Mouse (Mus musculus) thymus, postnatal 4 days (tissue): ENCODE results near the gene Ifi203.
"Not testable (repeated sequence)": the region's sequence is repeated elsewhere in the genome, so short reads cannot be mapped to it uniquely, and the experiment has no call there.

Source experiments
- DNase-seq: peaks from one replicate; pipeline ENCODE4 v3.0.0; 2021

Gene Ifi203

GRCm38 (mm10) chr1:173941924-173942779, at the start of gene Ifi203, which contains the start of gene Mndal:
Ifi203 (minus strand) TSS chr1:173942672.
Mndal (minus strand) TSS chr1:173942491.
- DNase-seq: peak; percentile 16

GRCm38 (mm10) chr1:173982694-173983305, 40.3 kb upstream of the Ifi203 start, which contains the start of gene Ifi202b:
Ifi202b (minus strand) TSS chr1:173982744.
- DNase-seq: not testable (repeated sequence)

GRCm38 (mm10) chr1:173981038-173981437, 38.6 kb upstream of the Ifi203 start:
- DNase-seq: not testable (repeated sequence)

GRCm38 (mm10) chr1:173977622-173978021, 35.1 kb upstream of the Ifi203 start:
- DNase-seq: no peak

GRCm38 (mm10) chr1:173973111-173973510, 30.6 kb upstream of the Ifi203 start:
- DNase-seq: no peak

DNA sequence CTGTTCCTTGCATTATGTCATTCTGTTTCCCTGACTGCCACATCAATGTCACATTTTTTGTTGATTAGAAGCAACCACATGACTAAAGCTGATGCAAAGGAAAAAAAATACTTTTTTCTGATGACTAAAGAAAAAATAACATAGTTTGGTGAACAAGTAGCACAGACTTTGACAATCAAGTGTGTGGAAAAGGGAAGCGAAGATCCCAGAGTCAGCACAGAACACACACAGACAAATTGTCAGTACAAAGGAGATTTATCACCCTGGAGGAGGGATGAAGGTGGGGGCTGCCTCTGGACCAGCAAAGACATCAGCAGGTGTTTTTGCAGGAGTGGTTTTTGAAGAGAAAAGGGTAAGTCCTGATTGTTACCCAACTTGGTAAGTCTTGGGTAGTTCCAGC, 19.0 kb upstream of the Ifi203 start:
- DNase-seq: not testable (repeated sequence)

GRCm38 (mm10) chr1:173959998-173960397, 17.5 kb upstream of the Ifi203 start:
- not testable (repeated sequence) for DNase-seq

DNA sequence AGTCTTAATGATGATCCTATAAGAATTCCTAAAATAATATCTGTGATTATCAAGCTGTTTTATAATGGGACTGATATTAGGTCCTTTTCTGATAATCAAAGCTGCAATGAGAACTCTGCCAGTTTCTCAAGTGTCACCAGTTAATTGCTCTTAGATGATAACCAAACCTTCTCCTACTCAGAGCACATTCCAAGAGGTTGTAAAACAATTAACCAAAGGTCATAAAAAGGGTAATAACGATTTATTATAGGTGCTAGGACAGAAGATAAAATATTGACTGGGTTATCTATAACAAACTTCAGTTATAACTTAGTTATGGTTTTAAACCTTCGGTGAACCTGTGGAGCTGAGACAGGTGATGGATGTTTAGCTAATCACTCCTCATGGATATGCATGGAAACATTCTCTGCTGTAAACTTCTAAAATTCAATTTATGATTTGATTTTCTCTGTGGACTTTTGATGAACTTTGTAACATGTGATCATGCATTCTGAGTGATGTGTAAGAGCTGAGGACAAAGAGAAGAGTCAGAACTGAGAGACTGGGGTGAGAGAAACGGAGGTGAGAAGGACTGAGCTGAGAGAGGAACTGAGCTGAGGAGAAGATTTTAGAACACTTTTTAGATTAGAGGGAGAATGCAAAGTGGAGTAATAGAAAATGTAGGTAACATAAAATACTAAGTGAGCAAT, 13.5 kb upstream of the Ifi203 start:
- DNase-seq: not testable (repeated sequence)

DNA sequence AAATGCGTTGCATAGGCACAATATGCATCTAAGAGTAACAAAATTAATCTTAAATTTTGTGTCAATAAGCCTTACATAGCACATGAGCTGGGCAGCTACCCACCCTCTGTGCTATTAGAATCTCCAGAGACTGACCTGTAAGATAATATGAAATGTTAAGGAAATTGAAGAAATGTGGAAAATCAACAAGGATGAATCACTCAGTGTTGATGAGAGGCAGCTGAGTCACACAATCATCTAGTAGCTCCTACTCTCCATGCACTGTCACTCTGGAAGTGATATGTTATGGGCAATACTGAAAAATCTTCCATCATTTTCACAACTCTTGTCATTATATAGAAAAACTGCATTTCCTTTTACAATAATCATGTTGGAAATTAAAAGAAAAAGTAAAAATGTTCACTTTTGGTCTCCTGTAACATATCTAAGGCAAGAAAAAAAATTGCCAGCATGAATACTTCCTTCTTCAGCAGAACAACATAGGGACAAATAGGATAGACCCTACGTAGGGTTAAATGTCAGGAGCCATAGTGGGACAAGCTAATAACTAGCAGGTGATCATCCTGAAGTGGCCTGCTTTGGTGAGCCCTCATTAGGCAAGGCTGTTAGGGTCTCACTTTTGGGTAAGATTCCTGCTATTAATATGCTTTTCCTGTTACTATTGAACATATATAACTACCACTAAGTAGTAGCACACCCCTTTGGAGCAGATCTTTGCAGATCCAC, 12.8 kb upstream of the Ifi203 start:
- DNase-seq: no peak

DNA sequence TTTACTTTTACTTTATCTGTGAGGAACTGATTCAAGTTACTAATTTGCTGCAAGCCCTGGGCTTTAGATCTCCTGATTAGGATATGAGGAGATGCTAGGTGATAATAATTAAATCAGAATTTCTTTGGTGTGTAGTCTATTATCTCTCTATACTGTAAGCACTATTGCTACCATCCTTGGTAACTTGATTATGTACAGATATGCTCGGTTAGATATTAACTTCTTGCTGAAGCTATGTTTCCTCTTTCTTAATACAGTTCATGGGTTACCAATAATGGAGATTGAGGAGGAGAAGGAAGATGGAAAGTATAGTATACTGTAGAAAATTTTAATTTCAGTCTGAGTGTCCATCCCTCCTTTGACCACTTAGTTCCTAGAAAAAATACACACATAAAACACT, 11.1 kb upstream of the Ifi203 start:
- DNase-seq: no peak

- DNase-seq: peak; percentile 13
Observed at GRCm38 (mm10) chr1:173949044-173949443, 6.6 kb upstream of the Ifi203 start.

GRCm38 (mm10) chr1:173942780-173943066, 251 bp upstream of the Ifi203 start:
- peak; percentile 28 for DNase-seq

DNA sequence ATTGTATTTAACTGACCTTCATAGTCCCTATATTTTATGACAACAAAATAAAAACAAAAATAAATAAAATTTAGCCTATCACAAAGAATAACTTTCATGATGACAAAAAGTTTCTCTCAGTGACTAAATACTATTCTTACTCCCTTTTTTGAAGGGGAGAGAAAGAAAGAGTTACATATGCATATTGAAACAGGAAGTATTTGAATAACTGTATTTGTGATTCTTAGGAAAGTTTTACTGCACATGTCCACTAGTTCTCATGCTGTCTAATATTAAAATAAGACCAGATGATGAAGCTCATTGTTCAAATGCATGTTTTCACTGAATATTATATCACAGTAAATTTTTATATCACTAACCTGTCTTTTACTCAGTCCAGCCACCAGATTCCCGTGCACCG, 950 bp downstream of the Ifi203 start:
- DNase-seq: not testable (repeated sequence)

DNA sequence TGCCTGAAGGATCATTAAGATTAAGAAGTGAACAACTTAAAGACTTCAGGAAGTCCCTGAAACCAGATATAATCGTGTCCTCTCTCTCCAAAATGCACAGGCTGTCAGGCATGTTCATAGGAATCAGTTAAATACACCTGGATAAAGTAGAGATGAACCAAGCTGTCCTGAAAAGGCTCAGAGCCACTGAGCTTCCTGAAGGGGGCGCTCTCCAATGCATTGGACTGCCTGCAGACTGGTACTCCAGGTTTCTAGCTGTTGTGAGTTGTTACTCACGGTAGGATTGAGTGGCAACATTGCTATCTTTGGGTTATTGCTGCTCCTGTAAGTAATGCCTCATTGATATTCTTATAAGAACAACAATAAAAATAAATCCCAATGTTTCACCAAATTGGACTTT, 23.2 kb downstream of the Ifi203 start:
- not testable (repeated sequence) for DNase-seq

- DNase-seq: no peak
Observed at GRCm38 (mm10) chr1:173914559-173914958, 27.9 kb downstream of the Ifi203 start.

DNA sequence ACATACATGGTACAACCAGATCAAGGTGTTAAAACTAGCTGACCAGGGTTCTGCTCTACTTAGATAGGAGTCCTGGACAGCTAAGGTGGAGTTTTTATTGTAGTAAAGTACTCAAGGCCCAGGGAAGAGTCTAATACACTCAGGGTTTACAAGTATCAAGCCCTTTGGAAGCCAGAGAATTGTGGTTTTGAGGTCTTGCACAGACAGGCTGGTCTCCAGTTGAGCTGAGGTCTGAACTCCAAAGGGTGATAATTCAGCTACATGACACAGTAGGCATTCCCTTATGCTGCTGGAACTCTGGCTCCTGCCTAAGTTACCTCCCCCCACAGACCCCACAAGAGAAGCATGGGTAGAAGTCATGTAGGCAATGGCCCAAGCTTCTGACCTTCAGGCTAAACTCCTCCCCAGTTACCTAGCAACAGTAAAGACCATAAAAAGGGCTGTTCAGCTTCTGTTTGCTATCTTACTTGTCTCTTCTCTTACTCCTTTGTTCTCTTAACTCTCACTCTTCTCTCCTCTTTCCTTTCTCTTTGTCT, 29.1 kb downstream of the Ifi203 start:
- DNase-seq: not testable (repeated sequence)

DNA sequence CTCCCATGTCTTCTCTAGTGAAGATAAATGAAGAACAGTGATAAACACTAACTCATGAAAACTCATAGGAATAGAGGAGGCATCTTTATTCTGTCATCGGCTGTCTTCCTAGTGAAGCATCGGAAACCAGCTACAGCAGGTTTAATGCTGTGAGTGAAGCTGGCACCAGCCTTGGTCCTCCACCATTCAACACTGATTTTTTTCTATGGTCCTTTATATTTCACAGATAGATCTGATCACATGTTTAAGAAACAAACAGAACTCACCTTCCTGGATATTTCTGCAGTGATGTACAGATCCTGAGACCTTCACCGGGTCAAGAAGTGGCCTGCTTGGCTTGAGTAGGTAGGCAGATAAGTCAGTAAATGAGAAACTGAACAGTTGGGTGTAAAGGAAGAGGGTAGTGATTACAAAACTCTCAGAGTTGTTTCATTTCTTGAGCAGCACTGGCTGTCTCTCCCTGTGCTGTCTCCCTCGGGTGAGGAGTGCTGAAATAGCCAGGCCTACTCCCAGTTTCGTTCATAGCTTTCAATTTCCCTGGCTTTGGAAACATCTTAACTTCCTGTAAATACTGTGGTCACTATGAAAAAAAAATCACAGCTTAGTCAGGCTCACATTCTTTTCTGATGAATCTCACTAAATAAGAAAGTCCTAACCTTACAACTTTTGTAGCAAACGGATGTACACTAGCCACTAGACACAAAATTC, 29.8 kb downstream of the Ifi203 start, which contains the start of gene Ifi211:
Gene Ifi211 (minus strand): TSS at position 499 of the 708 bp plus-strand sequence.
- not testable (repeated sequence) for DNase-seq

DNA sequence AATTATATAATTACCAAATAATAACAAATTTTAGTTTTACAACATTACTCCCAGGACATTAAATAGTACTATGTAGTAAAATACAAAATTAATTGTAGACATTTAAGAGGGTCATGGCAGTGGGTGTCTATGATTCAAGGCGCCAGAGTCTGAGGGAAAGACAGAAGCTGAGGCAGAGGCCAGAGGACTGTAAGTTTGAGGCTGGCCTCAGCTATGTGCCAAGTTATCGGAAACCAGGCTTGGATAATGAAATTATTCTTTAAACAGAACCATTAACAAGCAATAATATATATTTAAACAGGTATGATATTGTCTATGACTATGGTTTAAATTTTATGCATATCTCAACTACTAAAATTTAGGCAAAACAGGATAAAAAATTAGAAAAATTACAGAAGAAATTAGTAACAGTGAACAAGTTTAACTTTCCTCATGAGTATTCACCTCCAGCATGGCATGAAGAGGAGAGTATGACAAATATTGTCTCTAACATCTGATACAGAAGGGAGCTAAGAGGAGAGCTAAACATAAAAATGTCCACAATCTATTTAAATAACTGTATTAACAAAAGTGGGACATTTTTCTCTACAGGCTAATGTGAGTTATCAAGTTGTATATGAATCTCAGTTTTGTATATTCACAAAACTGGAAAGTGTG, 30.5 kb downstream of the Ifi203 start:
- DNase-seq: no peak

DNA sequence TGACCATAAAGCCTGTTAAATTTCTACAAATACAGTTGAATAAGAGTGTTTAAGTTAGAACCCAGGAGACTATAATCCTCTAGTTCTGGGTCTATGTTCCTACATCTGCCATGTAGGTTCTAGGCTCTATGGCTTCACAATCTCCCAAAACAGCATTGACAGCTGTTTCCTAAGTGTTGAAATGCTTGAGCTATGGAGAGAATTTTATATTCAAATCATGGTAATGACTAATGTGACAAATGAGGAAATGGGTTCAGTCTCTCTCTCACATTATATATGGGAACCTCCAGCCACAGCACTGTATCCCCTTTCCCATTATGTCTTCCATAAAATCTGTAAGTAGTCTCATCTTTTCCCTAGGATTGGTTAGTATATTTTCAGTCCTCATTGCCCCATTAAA, 34.1 kb downstream of the Ifi203 start:
- not testable (repeated sequence) for DNase-seq

- DNase-seq: not testable (repeated sequence)
Observed at GRCm38 (mm10) chr1:173905885-173906284, 36.6 kb downstream of the Ifi203 start.

- DNase-seq: not testable (repeated sequence)
Observed at GRCm38 (mm10) chr1:173889741-173890140, 52.7 kb downstream of the Ifi203 start.
